Mouse (Mus musculus) testis, adult 2 months (tissue): ENCODE data around the gene Fkbp11. TPM values are rescaled to one million over a fixed set of nuclear protein-coding genes. Genes with fewer than 3 reads are reported as not detected.

Source experiments
- H3K27ac ChIP-seq: fragments of 200-500 bp; 2 replicates; pipeline ENCODE4 v1.5.1; 2012; ENCODE audit warnings: low read depth, low read length; ENCODE audit not compliant: control insufficient read depth, insufficient read depth
- H3K27me3 ChIP-seq: fragments of 200-500 bp; 2 replicates; pipeline ENCODE4 v1.6.1; 2012; ENCODE audit warnings: mild to moderate bottlenecking, low read length, moderate library complexity; ENCODE audit not compliant: control insufficient read depth, insufficient read depth
- H3K36me3 ChIP-seq: fragments of 200-500 bp; 2 replicates; pipeline ENCODE4 v1.6.1; 2012; ENCODE audit warnings: mild to moderate bottlenecking, low read length; ENCODE audit not compliant: control insufficient read depth, insufficient read depth
- H3K4me1 ChIP-seq: fragments of 200-500 bp; 2 replicates; pipeline ENCODE4 v1.6.1; 2012; ENCODE audit warnings: low read length; ENCODE audit not compliant: control insufficient read depth, insufficient read depth
- H3K4me3 ChIP-seq: fragments of 200-500 bp; 2 replicates; pipeline ENCODE4 v1.5.1; 2012; ENCODE audit warnings: low read depth, mild to moderate bottlenecking, low read length, moderate library complexity, mixed read lengths; ENCODE audit not compliant: control insufficient read depth
- CTCF ChIP-seq: fragments of 200-500 bp; IDR thresholded peaks from 2 replicates; pipeline ENCODE4 v1.5.1; 2012; ENCODE audit warnings: low read depth, mild to moderate bottlenecking, inconsistent platforms, low read length, moderate library complexity; ENCODE audit not compliant: control insufficient read depth, insufficient read depth, insufficient replicate concordance
- POLR2A ChIP-seq: fragments of 200-500 bp; IDR thresholded peaks from 2 replicates; pipeline ENCODE4 v1.6.1; 2012; ENCODE audit warnings: low read depth, mild to moderate bottlenecking, inconsistent platforms, low read length, moderate library complexity; ENCODE audit not compliant: control insufficient read depth
- polyA plus RNA-seq: library from polyadenylated mRNA; depleted of rRNA; stranded (reverse); fragments of >200 nt; gene quantifications from 2 replicates; pipeline ENCODE4 v1.2.3, GENCODE M21; 2012

Fkbp11 gene
- polyA plus RNA-seq, 1 experiment, result 1.0 TPM

DNA sequence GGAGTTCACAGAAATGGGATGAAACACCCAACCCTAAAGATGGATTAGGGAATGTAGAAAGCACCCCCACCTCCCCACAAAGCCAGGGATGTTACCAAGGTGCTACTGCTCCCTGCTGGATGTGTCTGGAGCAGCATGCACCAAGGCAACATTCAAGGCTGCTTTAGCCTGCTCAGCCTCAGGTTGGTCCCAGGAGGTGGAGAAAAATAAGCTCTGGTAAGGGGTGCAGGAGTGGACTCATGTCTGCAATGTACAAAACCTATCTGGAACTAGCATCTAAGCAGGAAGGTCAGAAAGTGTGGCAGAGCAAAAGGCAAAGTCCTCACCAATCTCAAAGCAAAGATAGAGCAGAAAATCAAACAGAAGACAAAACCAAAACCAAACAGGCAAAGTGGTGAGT is 9.9 kb upstream of the Fkbp11 start:
- Histone ChIP-seq H3K27me3 (no peaks in the 10 kb centered on the region), H3K27ac (no peak overlapping the region), H3K36me3 (no peaks in the 10 kb centered on the region; the same call in 1 of the 2 replicates), H3K4me1 (peaks cover 4% of the 10 kb centered on the region; the same call in 1 of the 2 replicates), H3K4me3 (no peak overlapping the region)
- no peak for TF ChIP-seq POLR2A
- peak; percentile 31; the same call in 1 of the 2 replicates for TF ChIP-seq CTCF

DNA sequence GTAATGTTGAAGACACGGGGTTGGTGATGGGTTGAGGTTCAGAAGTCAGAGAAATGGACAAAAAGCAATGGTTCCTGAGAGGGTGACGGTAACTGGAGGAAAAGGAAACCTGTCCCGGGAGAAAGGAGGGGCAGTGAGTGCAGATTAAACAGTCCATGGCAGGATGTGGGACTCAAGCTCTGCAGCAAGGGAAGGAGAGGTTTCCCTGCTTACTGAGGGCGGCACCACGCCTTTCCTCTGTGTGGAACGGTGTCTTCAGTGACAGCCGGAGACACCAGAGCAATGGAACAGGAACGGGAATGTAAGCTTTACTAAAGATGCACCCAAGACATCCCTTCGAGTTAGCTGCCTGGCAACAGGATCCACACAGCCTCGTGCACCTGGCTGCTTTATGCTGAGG is 8.5 kb upstream of the Fkbp11 start:
- H3K36me3 ChIP-seq, result no peaks in the 10 kb centered on the region; the same call in 1 of the 2 replicates
- TF ChIP-seq POLR2A (no peak), CTCF (no peak)

DNA sequence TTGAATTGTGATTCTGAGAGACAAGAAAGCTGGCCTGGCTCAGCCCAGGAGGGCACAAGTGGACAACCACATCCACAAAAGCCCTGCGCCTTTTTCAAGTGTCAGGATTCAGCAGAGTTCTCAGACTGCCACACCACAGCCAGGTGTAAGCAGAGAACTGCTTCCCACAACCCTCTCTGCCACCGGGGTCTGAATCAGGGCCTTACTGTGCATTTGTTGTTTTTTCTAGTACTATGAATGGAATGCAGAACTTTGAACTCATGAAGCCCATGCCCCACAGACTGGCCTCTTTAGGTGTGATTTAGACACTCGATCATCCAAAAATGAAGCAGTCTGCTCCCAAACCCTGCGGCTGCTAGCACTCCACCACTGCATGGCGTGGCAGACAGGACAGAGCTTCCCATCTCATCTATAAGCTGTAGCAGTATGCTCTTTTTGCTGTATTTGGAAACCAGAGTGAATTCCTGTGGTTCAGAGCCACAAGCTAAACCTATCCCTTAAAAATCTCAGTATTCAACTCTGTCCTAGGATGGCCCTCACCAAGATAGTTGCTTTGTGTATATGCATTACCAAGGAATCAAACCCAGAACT is 6.1 kb upstream of the Fkbp11 start:
- no peaks in the 10 kb centered on the region for H3K27me3 ChIP-seq
- TF ChIP-seq POLR2A, result no peak
- no peak for TF ChIP-seq CTCF
- peaks cover 4% of the 10 kb centered on the region; the same call in 1 of the 2 replicates for H3K4me1 ChIP-seq
- H3K4me3 ChIP-seq, result no peak overlapping the region
- H3K27ac ChIP-seq, result no peak overlapping the region
- no peaks in the 10 kb centered on the region; the same call in 1 of the 2 replicates for H3K36me3 ChIP-seq

More for the DNA sequence above, 8.5 kb upstream of the Fkbp11 start:
- Histone ChIP-seq H3K27me3 (no peaks in the 10 kb centered on the region), H3K4me3 (no peak overlapping the region), H3K4me1 (peaks cover 4% of the 10 kb centered on the region; the same call in 1 of the 2 replicates), H3K27ac (no peak overlapping the region)

DNA sequence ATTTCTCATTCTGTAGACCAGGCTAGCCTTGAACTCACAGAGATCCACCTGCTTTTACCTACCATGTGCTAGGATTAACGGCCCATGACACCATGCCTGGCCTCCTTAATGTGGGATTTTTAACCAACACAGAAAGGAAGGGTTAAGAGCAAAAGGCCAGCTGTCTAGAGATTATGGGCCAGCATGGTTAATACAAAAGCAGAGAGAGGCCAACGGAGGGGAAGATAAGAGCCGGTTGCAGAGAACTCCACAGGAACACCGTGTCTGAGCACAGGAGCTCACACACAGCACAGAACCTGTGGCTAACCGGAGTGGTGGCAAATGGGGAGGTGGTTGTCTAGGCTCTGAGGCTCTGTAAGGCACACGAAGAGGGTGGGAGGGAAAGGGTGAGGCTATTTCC is 5.4 kb upstream of the Fkbp11 start:
- no peaks in the 10 kb centered on the region for H3K36me3 ChIP-seq
- peaks cover 4% of the 10 kb centered on the region; the same call in 1 of the 2 replicates for H3K4me1 ChIP-seq
- TF ChIP-seq POLR2A (no peak), CTCF (no peak)
- H3K27ac ChIP-seq, result no peak overlapping the region
- no peaks in the 10 kb centered on the region for H3K27me3 ChIP-seq
- H3K4me3 ChIP-seq, result no peak overlapping the region

DNA sequence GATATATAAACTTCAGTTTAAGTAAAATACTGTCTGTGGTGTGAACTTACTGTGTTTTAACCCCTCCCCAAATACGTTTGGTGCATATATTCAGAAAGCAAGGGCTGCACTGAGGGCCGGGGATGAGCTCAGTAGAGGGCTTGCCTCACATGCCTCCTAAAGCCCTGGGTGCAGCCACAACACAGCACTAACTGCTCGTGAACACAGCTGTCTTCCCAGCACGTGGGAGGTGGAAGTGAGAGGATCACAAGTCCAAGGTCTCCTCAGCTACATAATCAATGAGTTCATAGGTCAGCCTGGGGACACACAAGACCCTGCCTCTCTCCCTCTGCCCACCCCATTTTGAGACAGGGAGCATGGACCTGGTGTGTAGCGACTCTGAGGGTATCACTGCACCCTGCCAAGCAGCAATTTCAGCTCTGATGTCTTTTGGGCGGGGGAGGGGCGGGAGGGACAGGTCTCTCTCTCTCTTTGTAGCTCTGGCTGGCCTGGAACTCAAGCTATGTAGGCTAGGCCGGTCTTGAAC is 4.1 kb upstream of the Fkbp11 start:
- Histone ChIP-seq H3K27me3 (no peaks in the 10 kb centered on the region), H3K36me3 (no peaks in the 10 kb centered on the region), H3K27ac (no peak overlapping the region), H3K4me1 (peaks cover 17% of the 10 kb centered on the region), H3K4me3 (no peak overlapping the region)
- no peak for TF ChIP-seq POLR2A
- no peak for TF ChIP-seq CTCF

DNA sequence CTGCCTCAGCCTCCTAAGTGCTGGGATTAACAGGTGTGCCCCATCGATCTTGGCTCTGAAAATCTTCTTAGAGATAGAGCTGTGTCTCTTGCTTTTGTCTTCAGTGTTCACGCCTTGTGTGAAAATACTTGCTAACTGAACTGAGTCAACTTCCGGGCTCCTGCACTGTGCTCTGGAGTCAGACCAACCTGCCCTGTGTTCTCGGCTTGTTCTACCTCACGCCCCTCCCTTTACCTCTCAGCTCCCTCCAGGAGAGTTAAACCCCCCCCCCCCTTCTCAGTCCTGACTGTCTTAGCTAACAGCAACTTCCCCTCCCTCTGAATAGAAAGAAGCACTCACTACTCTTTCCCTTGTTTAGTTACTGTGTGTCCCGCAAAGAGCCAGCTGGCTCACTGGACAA is 2.8 kb upstream of the Fkbp11 start:
- TF ChIP-seq CTCF (no peak), POLR2A (no peak)
- H3K27me3 ChIP-seq, result no peaks in the 10 kb centered on the region
- peaks cover 22% of the 10 kb centered on the region for H3K4me1 ChIP-seq
- no peak overlapping the region for H3K4me3 ChIP-seq
- no peaks in the 10 kb centered on the region for H3K36me3 ChIP-seq
- H3K27ac ChIP-seq, result no peak overlapping the region

DNA sequence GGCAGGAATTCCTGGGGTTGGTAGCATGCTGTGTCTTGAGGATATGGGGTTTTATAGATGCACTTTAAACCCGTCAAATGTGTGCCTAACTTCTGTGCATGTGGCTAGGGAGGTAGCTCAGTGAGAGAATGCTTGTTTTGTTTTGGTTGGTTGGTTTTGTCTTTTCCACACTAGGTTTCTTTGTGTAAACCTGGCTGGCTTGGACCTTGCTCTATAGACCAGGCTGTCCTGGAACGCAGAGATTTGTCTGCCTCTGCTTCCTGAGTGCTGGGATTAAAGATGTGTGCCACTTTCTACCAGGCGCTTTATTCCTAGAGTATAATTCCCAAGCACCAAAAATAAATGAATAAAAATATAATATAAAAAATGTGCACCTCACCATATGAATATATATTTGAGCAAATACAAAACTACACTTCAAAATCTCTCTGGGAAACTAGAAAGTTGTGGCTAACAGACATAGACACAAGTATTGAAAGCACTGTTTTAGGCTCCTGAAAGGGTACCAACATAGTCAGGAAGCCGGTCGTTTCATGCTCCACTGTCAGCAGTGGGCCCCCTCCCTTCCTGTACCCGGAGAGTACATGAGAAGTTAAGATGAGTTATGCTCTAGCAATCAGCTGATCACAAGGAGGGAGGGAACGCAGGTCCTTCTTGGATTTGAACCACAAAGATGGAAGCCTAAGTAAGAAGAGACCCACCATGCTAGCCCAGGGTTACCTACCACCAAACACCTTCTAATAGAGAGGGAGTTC is 2.0 kb upstream of the Fkbp11 start:
- H3K27me3 ChIP-seq, result no peaks in the 10 kb centered on the region
- H3K4me1 ChIP-seq, result peaks cover 19% of the 10 kb centered on the region
- no peaks in the 10 kb centered on the region for H3K36me3 ChIP-seq
- H3K4me3 ChIP-seq, result no peak overlapping the region
- H3K27ac ChIP-seq, result no peak overlapping the region
- TF ChIP-seq CTCF (no peak), POLR2A (no peak)
